Mouse (Mus musculus) megakaryocyte-erythroid progenitor cell, adult 5-6 weeks (primary cell): ENCODE results near the gene Rnh1. TPM values are rescaled to one million over a fixed set of nuclear protein-coding genes. Genes with fewer than 3 reads are reported as not detected.

ENCODE experiments used
- ATAC-seq: replicated peaks from 2 replicates; pipeline ENCODE4 v1.8.0; 2016; ENCODE audit warnings: mild to moderate bottlenecking, inconsistent platforms; ENCODE audit not compliant: severe bottlenecking, poor library complexity, low FRiP score, low TSS enrichment
- total RNA-seq, 2 experiments: library from RNA; stranded (forward) in 1 of 2; stranded (reverse) in 1 of 2; fragments of 200-1000, 215-1000 nt in 1 of 2; fragments of >200 nt in 1 of 2; fragmentation: Nextera tagmentation in 1 of 2; gene quantifications; 2 replicates each; pipeline ENCODE4 v1.2.3; 2014 to 2017

The Rnh1 gene
- total RNA-seq, 2 experiments from 2014 or later = 20.7 to 43.7 TPM

GRCm38 (mm10) chr7:141122245-141122644 lies 50.4 kb downstream of the Rnh1 start, which contains the start of gene Ptdss2:
Ptdss2 (plus strand) TSS chr7:141122382.
- no peak for ATAC-seq

GRCm38 (mm10) chr7:141121051-141121531 lies 51.6 kb downstream of the Rnh1 start:
- ATAC-seq = no peak

- no peak for ATAC-seq
These were observed 52.1 kb downstream of the Rnh1 start for GRCm38 (mm10) chr7:141120605-141121004.

GRCm38 (mm10) chr7:141119487-141119886 lies 53.2 kb downstream of the Rnh1 start:
- no peak for ATAC-seq

GRCm38 (mm10) chr7:141117636-141118035 lies 55.0 kb downstream of the Rnh1 start, which contains the start of gene Ano9:
Ano9 (minus strand) TSS chr7:141117806.
- no peak for ATAC-seq

GRCm38 (mm10) chr7:141115874-141116273 lies 56.8 kb downstream of the Rnh1 start:
- ATAC-seq = no peak

Other genes with a start within 250 kb of the Rnh1 start
- 12.2 and 18.7 TPM in 2 replicates for gene Pgghg, start 231.5 kb downstream of the Rnh1 start, total RNA-seq (2014; fragmentation: Nextera tagmentation)
- gene Pgghg, start 231.5 kb downstream of the Rnh1 start, total RNA-seq (2017) = 6.1 and 7.2 TPM in 2 replicates
- gene Ifitm5, start 222.6 kb downstream of the Rnh1 start, total RNA-seq (2014; fragmentation: Nextera tagmentation) = 0.55 TPM in 1 of 2 replicates, not detected in the other
- 2.4 TPM in 1 of 2 replicates, not detected in the other for gene Ifitm5, start 222.6 kb downstream of the Rnh1 start, total RNA-seq (2017)
- gene Gm45717, start 216.9 kb downstream of the Rnh1 start, total RNA-seq (2014; fragmentation: Nextera tagmentation) = not detected in 2 replicates
- gene Gm45717, start 216.9 kb downstream of the Rnh1 start, total RNA-seq (2017) = not detected in 2 replicates
- 285 and 292 TPM in 2 replicates for gene Ifitm2, start 216.9 kb downstream of the Rnh1 start, total RNA-seq (2014; fragmentation: Nextera tagmentation)
- 265 and 278 TPM in 2 replicates for gene Ifitm2, start 216.9 kb downstream of the Rnh1 start, total RNA-seq (2017)
- gene Ifitm1, start 205.6 kb downstream of the Rnh1 start, total RNA-seq (2014; fragmentation: Nextera tagmentation) = 37.2 and 54.3 TPM in 2 replicates
- gene Ifitm1, start 205.6 kb downstream of the Rnh1 start, total RNA-seq (2017) = 20.9 and 50.8 TPM in 2 replicates
- gene Ifitm3, start 162.1 kb downstream of the Rnh1 start, total RNA-seq (2014; fragmentation: Nextera tagmentation) = 53.9 and 67.3 TPM in 2 replicates
- gene Ifitm3, start 162.1 kb downstream of the Rnh1 start, total RNA-seq (2017) = 54.1 and 55.3 TPM in 2 replicates
- gene Ifitm6, start 154.9 kb downstream of the Rnh1 start, total RNA-seq (2014; fragmentation: Nextera tagmentation) = not detected in 2 replicates
- gene Ifitm6, start 154.9 kb downstream of the Rnh1 start, total RNA-seq (2017) = 25.3 TPM in 1 of 2 replicates, not detected in the other
- gene Gm17387, start 143.7 kb downstream of the Rnh1 start, total RNA-seq (2014; fragmentation: Nextera tagmentation) = not detected in 2 replicates
- gene Gm17387, start 143.7 kb downstream of the Rnh1 start, total RNA-seq (2017) = not detected in 2 replicates
- 0.20 and 0.70 TPM in 2 replicates for gene B4galnt4, start 111.8 kb downstream of the Rnh1 start, total RNA-seq (2014; fragmentation: Nextera tagmentation)
- not detected in 2 replicates for gene B4galnt4, start 111.8 kb downstream of the Rnh1 start, total RNA-seq (2017)
- 0.17 and 11.2 TPM in 2 replicates for gene Pkp3, start 94.6 kb downstream of the Rnh1 start, total RNA-seq (2014; fragmentation: Nextera tagmentation)
- gene Pkp3, start 94.6 kb downstream of the Rnh1 start, total RNA-seq (2017) = 2.8 TPM in 1 of 2 replicates, not detected in the other
- gene Sigirr, start 72.3 kb downstream of the Rnh1 start, total RNA-seq (2014; fragmentation: Nextera tagmentation) = 14.0 and 24.8 TPM in 2 replicates
- 7.1 and 13.0 TPM in 2 replicates for gene Sigirr, start 72.3 kb downstream of the Rnh1 start, total RNA-seq (2017)
- gene Ano9, start 55.1 kb downstream of the Rnh1 start, total RNA-seq (2014; fragmentation: Nextera tagmentation) = not detected in 2 replicates
- gene Ano9, start 55.1 kb downstream of the Rnh1 start, total RNA-seq (2017) = not detected in 2 replicates
- 59.0 and 64.0 TPM in 2 replicates for gene Ptdss2, start 50.5 kb downstream of the Rnh1 start, total RNA-seq (2014; fragmentation: Nextera tagmentation)
- 14.0 and 21.1 TPM in 2 replicates for gene Ptdss2, start 50.5 kb downstream of the Rnh1 start, total RNA-seq (2017)
- 73.1 and 108 TPM in 2 replicates for gene Hras, start 21.1 kb upstream of the Rnh1 start, total RNA-seq (2014; fragmentation: Nextera tagmentation)
- gene Hras, start 21.1 kb upstream of the Rnh1 start, total RNA-seq (2017) = 30.1 and 48.6 TPM in 2 replicates
- 4.3 and 6.1 TPM in 2 replicates for gene Lrrc56, start 21.3 kb upstream of the Rnh1 start, total RNA-seq (2014; fragmentation: Nextera tagmentation)
- 0.28 and 0.88 TPM in 2 replicates for gene Lrrc56, start 21.3 kb upstream of the Rnh1 start, total RNA-seq (2017)
- gene Lmntd2, start 41.2 kb upstream of the Rnh1 start, total RNA-seq (2014; fragmentation: Nextera tagmentation) = not detected in 2 replicates
- not detected in 2 replicates for gene Lmntd2, start 41.2 kb upstream of the Rnh1 start, total RNA-seq (2017)
- 3.1 and 6.4 TPM in 2 replicates for gene Rassf7, start 43.0 kb upstream of the Rnh1 start, total RNA-seq (2014; fragmentation: Nextera tagmentation)
- gene Rassf7, start 43.0 kb upstream of the Rnh1 start, total RNA-seq (2017) = 3.4 and 4.6 TPM in 2 replicates
- gene Phrf1, start 55.9 kb upstream of the Rnh1 start, total RNA-seq (2014; fragmentation: Nextera tagmentation) = 114 and 119 TPM in 2 replicates
- gene Phrf1, start 55.9 kb upstream of the Rnh1 start, total RNA-seq (2017) = 53.9 and 79.3 TPM in 2 replicates
- gene Irf7, start 93.6 kb upstream of the Rnh1 start, total RNA-seq (2014; fragmentation: Nextera tagmentation) = 6.4 and 27.5 TPM in 2 replicates
- 9.7 and 9.9 TPM in 2 replicates for gene Irf7, start 93.6 kb upstream of the Rnh1 start, total RNA-seq (2017)
- not detected in 2 replicates for gene Cdhr5, start 103.9 kb upstream of the Rnh1 start, total RNA-seq (2014; fragmentation: Nextera tagmentation)
- not detected in 2 replicates for gene Cdhr5, start 103.9 kb upstream of the Rnh1 start, total RNA-seq (2017)
- gene Sct, start 106.3 kb upstream of the Rnh1 start, total RNA-seq (2014; fragmentation: Nextera tagmentation) = not detected in 2 replicates
- not detected in 2 replicates for gene Sct, start 106.3 kb upstream of the Rnh1 start, total RNA-seq (2017)
- not detected in 2 replicates for gene Drd4, start 119.1 kb upstream of the Rnh1 start, total RNA-seq (2014; fragmentation: Nextera tagmentation)
- gene Drd4, start 119.1 kb upstream of the Rnh1 start, total RNA-seq (2017) = not detected in 2 replicates
- gene Deaf1, start 154.8 kb upstream of the Rnh1 start, total RNA-seq (2014; fragmentation: Nextera tagmentation) = 54.5 and 74.1 TPM in 2 replicates
- gene Deaf1, start 154.8 kb upstream of the Rnh1 start, total RNA-seq (2017) = 11.0 and 32.1 TPM in 2 replicates
- 23.0 and 39.1 TPM in 2 replicates for gene Tmem80, start 154.9 kb upstream of the Rnh1 start, total RNA-seq (2014; fragmentation: Nextera tagmentation)
- gene Tmem80, start 154.9 kb upstream of the Rnh1 start, total RNA-seq (2017) = 9.7 and 17.4 TPM in 2 replicates
- gene Eps8l2, start 166.0 kb upstream of the Rnh1 start, total RNA-seq (2014; fragmentation: Nextera tagmentation) = 2.0 TPM in 1 of 2 replicates, not detected in the other
- not detected in 2 replicates for gene Eps8l2, start 166.0 kb upstream of the Rnh1 start, total RNA-seq (2017)
- 327 and 353 TPM in 2 replicates for gene Taldo1, start 219.3 kb upstream of the Rnh1 start, total RNA-seq (2014; fragmentation: Nextera tagmentation)
- gene Taldo1, start 219.3 kb upstream of the Rnh1 start, total RNA-seq (2017) = 401 and 451 TPM in 2 replicates
- 26.8 and 33.7 TPM in 2 replicates for gene Gatd1, start 241.3 kb upstream of the Rnh1 start, total RNA-seq (2014; fragmentation: Nextera tagmentation)
- gene Gatd1, start 241.3 kb upstream of the Rnh1 start, total RNA-seq (2017) = 10.9 and 13.9 TPM in 2 replicates